ENCODE assay signal across 10 mouse cellular contexts in genomic region chrX:16910211-16911095, GRCm38 (mm10). TPM values are rescaled to one million over a fixed set of nuclear protein-coding genes. Genes with fewer than 3 reads are reported as not detected.
A peak's percentile ranks its signal among the peaks of the same experiment; 100 is the strongest.
DNase-seq lines count a peak whose midpoint lies in the region; ATAC-seq and TF ChIP-seq lines count a peak whose summit lies in the region.
"Had no signal": no experiment of that assay in that cellular context is flagged by ENCODE, and none has a peak within 500 bp of the region (broad histone marks: within the 10 kb centered on the region; RNA-seq: fewer than 3 reads in every experiment).

No protein-coding gene starts in this region.

- 19% methylated on average over 18 of the region's 18 CpGs for WGBS in heart, adult 2 months
- WGBS in forebrain, embryonic 12.5 days = 17% methylated on average over 17 of the region's 18 CpGs
- WGBS in midbrain, embryonic 10.5 days = 22% methylated on average over 17 of the region's 18 CpGs

- H3K27me3 ChIP-seq in heart, adult 2 months (ENCODE audit: control insufficient read depth, insufficient read depth, low read length) = no peaks in the 10 kb centered on the region
- H3K27me3 ChIP-seq in forebrain, embryonic 12.5 days = no peaks in the 10 kb centered on the region
- H3K27me3 ChIP-seq in midbrain, embryonic 10.5 days (ENCODE audit: low read depth, poor library complexity, severe bottlenecking) = peaks cover 5% of the 10 kb centered on the region; the same call in 1 of the 2 replicates

- peak overlapping the region; percentile 10; the same call in 1 of the 2 replicates for H3K4me3 ChIP-seq in heart, adult 2 months
- H3K4me3 ChIP-seq in forebrain, embryonic 12.5 days (replicated peaks) = peak overlapping the region; percentile 31
- peak overlapping the region; percentile 46 for H3K4me3 ChIP-seq in midbrain, embryonic 10.5 days

- intact Hi-C loops in heart, adult 2 months (cut with DNase I) = no loop called here
- intact Hi-C loops in left cerebral cortex, postnatal 36 days (cut with DNase I) = no loop called here

- H3K27ac ChIP-seq in heart, adult 2 months = no peak overlapping the region
- H3K27ac ChIP-seq in forebrain, embryonic 12.5 days = peak overlapping the region; percentile 61; the same call in 1 of the 2 replicates
- peak overlapping the region; percentile 46; the same call in 1 of the 2 replicates for H3K27ac ChIP-seq in midbrain, embryonic 10.5 days (replicated peaks)

- no peaks in the 10 kb centered on the region for H3K36me3 ChIP-seq in heart, adult 2 months (ENCODE audit: control insufficient read depth, insufficient read depth, low read length)
- no peaks in the 10 kb centered on the region for H3K36me3 ChIP-seq in forebrain, embryonic 12.5 days (replicated peaks)
- no peaks in the 10 kb centered on the region for H3K36me3 ChIP-seq in midbrain, embryonic 10.5 days

- ATAC-seq in forebrain, embryonic 12.5 days (ENCODE audit: low FRiP score) = peak; percentile 76; the same call in 1 of the 2 replicates
- ATAC-seq in monocyte, adult 5-6 weeks (replicated peaks; ENCODE audit: insufficient number of reproducible peaks, low FRiP score, low TSS enrichment, poor library complexity, severe bottlenecking) = no peak

- no peak for TF ChIP-seq POLR2A in heart, adult 2 months (IDR thresholded peaks at IDR 0.05; ENCODE audit: insufficient read depth, low read depth, low read length)
- TF ChIP-seq POLR2A in brain, embryonic 14.5 days (IDR thresholded peaks at IDR 0.05; ENCODE audit: borderline replicate concordance, extremely low read depth, insufficient read depth, insufficient read length, poor library complexity, severe bottlenecking) = no peak

- peak overlapping the region; percentile 52 for H3K4me2 ChIP-seq in forebrain, embryonic 12.5 days

- DNase-seq in heart, adult 2 months = no peak
- no peak for DNase-seq in heart, adult 11 months
- peak; percentile 67 for DNase-seq in brain, embryonic 14.5 days (ENCODE audit: low read depth)
- DNase-seq in midbrain, embryonic 10.5 days (ENCODE audit: low spot score) = peak; percentile 13
- no peak for DNase-seq in left cerebral cortex, adult 11 months (ENCODE audit: low spot score)
- DNase-seq in left cerebral cortex, postnatal 36 days (ENCODE audit: low spot score in 2 of 2) = no peak

- H3K9me3 ChIP-seq in forebrain, embryonic 12.5 days = no peaks in the 10 kb centered on the region
- H3K9me3 ChIP-seq in midbrain, embryonic 10.5 days (replicated peaks) = no peaks in the 10 kb centered on the region

- no peaks in the 10 kb centered on the region; the same call in 1 of the 2 replicates for H3K4me1 ChIP-seq in heart, adult 2 months (ENCODE audit: control insufficient read depth, insufficient read depth, low read length)
- H3K4me1 ChIP-seq in forebrain, embryonic 12.5 days = peaks cover 6% of the 10 kb centered on the region; the same call in 1 of the 2 replicates
- peaks cover 10% of the 10 kb centered on the region for H3K4me1 ChIP-seq in midbrain, embryonic 10.5 days

- no peak overlapping the region for H3K9ac ChIP-seq in heart, adult 2 months (ENCODE audit: low read depth, low read length)
- H3K9ac ChIP-seq in forebrain, embryonic 12.5 days = no peak overlapping the region; the same call in 1 of the 2 replicates

- no peak for TF ChIP-seq EP300 in heart, adult 2 months (IDR thresholded peaks at IDR 0.05; ENCODE audit: insufficient read depth, low read depth, low read length)

- TF ChIP-seq CTCF in heart, adult 2 months (IDR thresholded peaks at IDR 0.05) = no peak
- no peak for TF ChIP-seq CTCF in brain, embryonic 14.5 days (IDR thresholded peaks at IDR 0.05; ENCODE audit: borderline replicate concordance, extremely low read depth, insufficient read depth, insufficient read length)

- H3K79me2 ChIP-seq in heart, adult 2 months (replicated peaks; ENCODE audit: control insufficient read depth, insufficient read depth, low read length) = no peaks in the 10 kb centered on the region

RNA-seq across cellular contexts. Expression of gene Ndp, which starts 1.1 kb away (rescaled TPM):
- not detected for total RNA-seq in heart, adult 2 months (2021)
- polyA plus RNA-seq in heart, adult 2 months (2012; rRNA removed) = 0.09 and 0.10 TPM in 2 replicates
- 7.2 TPM in 2 replicates for polyA plus RNA-seq in brain, embryonic 14.5 days (2012; rRNA removed)
- 5.0 and 6.3 TPM in 2 replicates for polyA plus RNA-seq in forebrain, embryonic 12.5 days (2016; fragmentation: Nextera tagmentation; extraction: Ambion mirVana)
- 1.9 and 3.3 TPM in 2 replicates for polyA plus RNA-seq in midbrain, embryonic 10.5 days (2016; fragmentation: Nextera tagmentation; extraction: Ambion mirVana)
- total RNA-seq in monocyte, adult 5-6 weeks (2017) = not detected in 3 replicates
- 10 to 100 TPM in 1 of 2 experiments, 1 to 10 TPM in 1; 8.9 to 10.3 TPM for total RNA-seq in left cerebral cortex, postnatal 36 days (2021)
- total RNA-seq: liver, adult 2 months had no signal
- polyA plus RNA-seq: liver, adult 2 months; spleen, adult 2 months had no signal

Comparison
In these comparisons a context has a peak if more than half of its experiments do, and no peak if none do; other contexts are left out.
1. DNase-seq: peak in brain, embryonic 14.5 days (single experiment) and midbrain, embryonic 10.5 days (single experiment); none in heart, adult 2 months (0 of 2), heart, adult 11 months (single experiment), left cerebral cortex, adult 11 months (single experiment) and left cerebral cortex, postnatal 36 days (0 of 2).
2. Peak in every context shown above with its lines, with median percentiles within 50 percentile points of each other: H3K4me3 ChIP-seq.